Mouse (Mus musculus): ENCODE data around the gene Capn1. TPM values are rescaled to one million over a fixed set of nuclear protein-coding genes. Genes with fewer than 3 reads are reported as not detected.
"Not testable (repeated sequence)": the region's sequence is repeated elsewhere in the genome, so short reads cannot be mapped to it uniquely, and the experiment has no call there.

The Capn1 gene
- polyA plus RNA-seq, 1 experiment from 2014 or later, result 3.9 TPM

- not testable (repeated sequence) for DNase-seq (ENCODE audit: low spot score, missing footprints); H3K4me2 ChIP-seq; H3K36me3 ChIP-seq (ENCODE audit: control insufficient read depth, insufficient read depth, low read length); ATAC-seq (ENCODE audit: low FRiP score); H3K4me3 ChIP-seq (ENCODE audit: low read depth, low read length); H3K27me3 ChIP-seq (ENCODE audit: control insufficient read depth, insufficient read depth, low read length); H3K9me3 ChIP-seq (ENCODE audit: control insufficient read depth, low read length); H3K27ac ChIP-seq (ENCODE audit: low read depth, low read length); H3K9ac ChIP-seq (ENCODE audit: low read length)
- H3K4me1 ChIP-seq (ENCODE audit: control insufficient read depth, insufficient read depth, low read length), result peaks cover 16% of the 10 kb centered on the region
- WGBS, result 70% methylated on average over 4 of the region's 4 CpGs
Measured at GRCm38 (mm10) chr19:6044102-6044501, 28.4 kb upstream of the Capn1 start.

- no peak overlapping the region for H3K9ac ChIP-seq (ENCODE audit: low read length)
- 84% methylated on average over 9 of the region's 9 CpGs for WGBS
- ATAC-seq (ENCODE audit: low FRiP score) (no peak), DNase-seq (ENCODE audit: low spot score, missing footprints) (no peak)
- no peaks in the 10 kb centered on the region for H3K27me3 ChIP-seq (ENCODE audit: control insufficient read depth, insufficient read depth, low read length)
- H3K9me3 ChIP-seq (ENCODE audit: control insufficient read depth, low read length), result no peaks in the 10 kb centered on the region
- no peak overlapping the region for H3K27ac ChIP-seq (ENCODE audit: low read depth, low read length)
- no peak overlapping the region for H3K4me3 ChIP-seq (ENCODE audit: low read depth, low read length)
- H3K4me2 ChIP-seq, result no peak overlapping the region
- no peaks in the 10 kb centered on the region for H3K36me3 ChIP-seq (ENCODE audit: control insufficient read depth, insufficient read depth, low read length)
- peaks cover 8% of the 10 kb centered on the region for H3K4me1 ChIP-seq (ENCODE audit: control insufficient read depth, insufficient read depth, low read length)
Measured at GRCm38 (mm10) chr19:6042293-6042692, 26.6 kb upstream of the Capn1 start.

GRCm38 (mm10) chr19:6040002-6040401 lies 24.3 kb upstream of the Capn1 start:
- Histone ChIP-seq H3K36me3 (ENCODE audit: control insufficient read depth, insufficient read depth, low read length) (no peaks in the 10 kb centered on the region), H3K4me2 (no peak overlapping the region), H3K27me3 (ENCODE audit: control insufficient read depth, insufficient read depth, low read length) (no peaks in the 10 kb centered on the region), H3K27ac (ENCODE audit: low read depth, low read length) (no peak overlapping the region), H3K9ac (ENCODE audit: low read length) (no peak overlapping the region), H3K4me1 (ENCODE audit: control insufficient read depth, insufficient read depth, low read length) (no peaks in the 10 kb centered on the region; the same call in 1 of the 2 replicates), H3K9me3 (ENCODE audit: control insufficient read depth, low read length) (no peaks in the 10 kb centered on the region), H3K4me3 (ENCODE audit: low read depth, low read length) (no peak overlapping the region)
- DNase-seq (ENCODE audit: low spot score, missing footprints) (no peak), ATAC-seq (ENCODE audit: low FRiP score) (no peak)

GRCm38 (mm10) chr19:6038326-6038725 lies 22.6 kb upstream of the Capn1 start:
- DNase-seq (ENCODE audit: low spot score, missing footprints) (no peak), ATAC-seq (ENCODE audit: low FRiP score) (no peak)

GRCm38 (mm10) chr19:6037695-6038094 lies 22.0 kb upstream of the Capn1 start:
- Histone ChIP-seq H3K4me2 (no peak overlapping the region), H3K4me3 (ENCODE audit: low read depth, low read length) (no peak overlapping the region), H3K36me3 (ENCODE audit: control insufficient read depth, insufficient read depth, low read length) (no peaks in the 10 kb centered on the region), H3K4me1 (ENCODE audit: control insufficient read depth, insufficient read depth, low read length) (no peaks in the 10 kb centered on the region), H3K27ac (ENCODE audit: low read depth, low read length) (no peak overlapping the region), H3K9me3 (ENCODE audit: control insufficient read depth, low read length) (no peaks in the 10 kb centered on the region), H3K9ac (ENCODE audit: low read length) (no peak overlapping the region), H3K27me3 (ENCODE audit: control insufficient read depth, insufficient read depth, low read length) (no peaks in the 10 kb centered on the region)
- ATAC-seq (ENCODE audit: low FRiP score), result no peak
- no peak for DNase-seq (ENCODE audit: low spot score, missing footprints)

More at GRCm38 (mm10) chr19:6038326-6038725, 22.6 kb upstream of the Capn1 start:
- H3K27ac ChIP-seq (ENCODE audit: low read depth, low read length), result no peak overlapping the region
- 88% methylated on average over 7 of the region's 7 CpGs for WGBS
- H3K36me3 ChIP-seq (ENCODE audit: control insufficient read depth, insufficient read depth, low read length), result no peaks in the 10 kb centered on the region
- no peak overlapping the region for H3K4me2 ChIP-seq
- H3K4me3 ChIP-seq (ENCODE audit: low read depth, low read length), result no peak overlapping the region
- H3K27me3 ChIP-seq (ENCODE audit: control insufficient read depth, insufficient read depth, low read length), result no peaks in the 10 kb centered on the region
- no peak overlapping the region for H3K9ac ChIP-seq (ENCODE audit: low read length)
- no peaks in the 10 kb centered on the region for H3K4me1 ChIP-seq (ENCODE audit: control insufficient read depth, insufficient read depth, low read length)
- H3K9me3 ChIP-seq (ENCODE audit: control insufficient read depth, low read length), result no peaks in the 10 kb centered on the region

- Histone ChIP-seq H3K27me3 (ENCODE audit: control insufficient read depth, insufficient read depth, low read length) (no peaks in the 10 kb centered on the region), H3K27ac (ENCODE audit: low read depth, low read length) (no peak overlapping the region), H3K4me3 (ENCODE audit: low read depth, low read length) (no peak overlapping the region), H3K4me1 (ENCODE audit: control insufficient read depth, insufficient read depth, low read length) (no peaks in the 10 kb centered on the region), H3K9ac (ENCODE audit: low read length) (no peak overlapping the region), H3K36me3 (ENCODE audit: control insufficient read depth, insufficient read depth, low read length) (no peaks in the 10 kb centered on the region), H3K9me3 (ENCODE audit: control insufficient read depth, low read length) (no peaks in the 10 kb centered on the region), H3K4me2 (no peak overlapping the region)
- WGBS, result 78% methylated on average over 9 of the region's 9 CpGs
- no peak for DNase-seq (ENCODE audit: low spot score, missing footprints)
- no peak for ATAC-seq (ENCODE audit: low FRiP score)
Measured at GRCm38 (mm10) chr19:6035966-6036585, 20.4 kb upstream of the Capn1 start.

GRCm38 (mm10) chr19:6030520-6031280 lies 15.0 kb upstream of the Capn1 start:
- H3K9ac ChIP-seq (ENCODE audit: low read length), result no peak overlapping the region
- H3K4me3 ChIP-seq (ENCODE audit: low read depth, low read length), result no peak overlapping the region
- H3K4me1 ChIP-seq (ENCODE audit: control insufficient read depth, insufficient read depth, low read length), result no peaks in the 10 kb centered on the region
- H3K4me2 ChIP-seq, result no peak overlapping the region
- WGBS, result 77% methylated on average over 14 of the region's 14 CpGs
- no peak overlapping the region for H3K27ac ChIP-seq (ENCODE audit: low read depth, low read length)
- ATAC-seq (ENCODE audit: low FRiP score) (no peak), DNase-seq (ENCODE audit: low spot score, missing footprints) (no peak)
- H3K27me3 ChIP-seq (ENCODE audit: control insufficient read depth, insufficient read depth, low read length), result no peaks in the 10 kb centered on the region
- H3K36me3 ChIP-seq (ENCODE audit: control insufficient read depth, insufficient read depth, low read length), result no peaks in the 10 kb centered on the region
- H3K9me3 ChIP-seq (ENCODE audit: control insufficient read depth, low read length), result no peaks in the 10 kb centered on the region

GRCm38 (mm10) chr19:6029426-6029825 lies 13.7 kb upstream of the Capn1 start:
- no peak for ATAC-seq (ENCODE audit: low FRiP score)
- WGBS, result 77% methylated on average over 9 of the region's 9 CpGs
- H3K4me1 ChIP-seq (ENCODE audit: control insufficient read depth, insufficient read depth, low read length), result no peaks in the 10 kb centered on the region
- H3K4me3 ChIP-seq (ENCODE audit: low read depth, low read length), result no peak overlapping the region
- no peaks in the 10 kb centered on the region for H3K27me3 ChIP-seq (ENCODE audit: control insufficient read depth, insufficient read depth, low read length)
- no peak overlapping the region for H3K4me2 ChIP-seq
- DNase-seq (ENCODE audit: low spot score, missing footprints), result no peak
- H3K36me3 ChIP-seq (ENCODE audit: control insufficient read depth, insufficient read depth, low read length), result no peaks in the 10 kb centered on the region
- H3K9me3 ChIP-seq (ENCODE audit: control insufficient read depth, low read length), result no peaks in the 10 kb centered on the region
- H3K27ac ChIP-seq (ENCODE audit: low read depth, low read length), result no peak overlapping the region
- H3K9ac ChIP-seq (ENCODE audit: low read length), result no peak overlapping the region

GRCm38 (mm10) chr19:6028991-6029390 lies 13.3 kb upstream of the Capn1 start:
- H3K9me3 ChIP-seq (ENCODE audit: control insufficient read depth, low read length), result no peaks in the 10 kb centered on the region
- H3K4me1 ChIP-seq (ENCODE audit: control insufficient read depth, insufficient read depth, low read length), result no peaks in the 10 kb centered on the region
- no peaks in the 10 kb centered on the region for H3K36me3 ChIP-seq (ENCODE audit: control insufficient read depth, insufficient read depth, low read length)
- H3K4me2 ChIP-seq, result no peak overlapping the region
- 90% methylated on average over 6 of the region's 6 CpGs for WGBS
- H3K27me3 ChIP-seq (ENCODE audit: control insufficient read depth, insufficient read depth, low read length), result no peaks in the 10 kb centered on the region
- no peak overlapping the region for H3K27ac ChIP-seq (ENCODE audit: low read depth, low read length)
- no peak for ATAC-seq (ENCODE audit: low FRiP score)
- no peak for DNase-seq (ENCODE audit: low spot score, missing footprints)
- H3K9ac ChIP-seq (ENCODE audit: low read length), result no peak overlapping the region
- H3K4me3 ChIP-seq (ENCODE audit: low read depth, low read length), result no peak overlapping the region

Data from midbrain, embryonic 11.5 days (tissue).